Mouse (Mus musculus): Measurements from ENCODE around the gene Olfr765. TPM values are rescaled to one million over a fixed set of nuclear protein-coding genes. Genes with fewer than 3 reads are reported as not detected.
"Not testable (repeated sequence)": the region's sequence is repeated elsewhere in the genome, so short reads cannot be mapped to it uniquely, and the experiment has no call there.

The Olfr765 gene
- polyA plus RNA-seq (2015; fragmentation: Nextera tagmentation; extraction: Ambion mirVana) = not detected in 2 replicates

- not testable (repeated sequence) for H3K27ac ChIP-seq (ENCODE audit: low read length); H3K36me3 ChIP-seq (ENCODE audit: control insufficient read depth, insufficient read depth, low read length); H3K9me3 ChIP-seq (ENCODE audit: control insufficient read depth, low read length); H3K4me1 ChIP-seq (replicated peaks; ENCODE audit: control insufficient read depth, insufficient read depth, low read length); ATAC-seq (ENCODE audit: low read depth); H3K4me2 ChIP-seq (ENCODE audit: low read depth, low read length); H3K4me3 ChIP-seq (ENCODE audit: low read length); H3K9ac ChIP-seq (ENCODE audit: low read length); H3K27me3 ChIP-seq (ENCODE audit: control insufficient read depth, insufficient read depth, low read depth, low read length)
These were observed at the start of gene Olfr765 for GRCm38 (mm10) chr10:129049898-129050297. Olfr765 (minus strand) TSS chr10:129049998.

GRCm38 (mm10) chr10:129099275-129099674 lies 49.5 kb upstream of the Olfr765 start, which contains the start of gene Olfr768:
Olfr768 (minus strand) TSS chr10:129099375.
- Histone ChIP-seq H3K27ac (ENCODE audit: low read length) (no peak within 1 kb of the TSS), H3K36me3 (ENCODE audit: control insufficient read depth, insufficient read depth, low read length) (no peaks in the 10 kb centered on the region), H3K4me3 (ENCODE audit: low read length) (no peak within 1 kb of the TSS), H3K4me1 (replicated peaks; ENCODE audit: control insufficient read depth, insufficient read depth, low read length) (no peaks in the 10 kb centered on the region), H3K9me3 (ENCODE audit: control insufficient read depth, low read length) (no peaks in the 10 kb centered on the region), H3K27me3 (ENCODE audit: control insufficient read depth, insufficient read depth, low read depth, low read length) (no peaks in the 10 kb centered on the region), H3K4me2 (ENCODE audit: low read depth, low read length) (no peak within 1 kb of the TSS), H3K9ac (ENCODE audit: low read length) (no peak within 1 kb of the TSS)
- 61% methylated on average over 1 of the region's 1 CpGs for WGBS
- no peak for ATAC-seq (ENCODE audit: low read depth)

DNA sequence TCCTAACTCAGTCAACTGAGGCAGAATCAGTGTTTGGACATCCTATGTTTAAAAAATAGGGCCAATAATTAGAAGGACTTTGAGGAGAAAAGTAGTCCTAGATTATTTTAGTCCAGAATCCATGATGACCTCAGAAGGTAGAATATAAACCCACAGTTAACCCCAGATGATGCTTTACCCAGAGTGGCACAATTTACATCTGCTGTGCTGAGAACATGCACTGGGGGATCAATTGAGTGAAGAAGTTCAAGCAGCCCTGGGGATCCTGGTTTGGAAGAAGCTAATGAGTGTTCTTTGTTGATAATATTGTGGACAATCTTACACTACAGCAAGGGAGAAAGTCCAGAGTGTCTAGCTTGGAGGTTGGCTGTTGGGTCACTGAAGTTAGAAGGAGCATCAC lies 33.0 kb upstream of the Olfr765 start, which contains the start of gene Olfr767:
Gene Olfr767, minus strand, starts transcription at position 101 of the 400 bp plus-strand sequence.
- not testable (repeated sequence) for H3K9me3 ChIP-seq (ENCODE audit: control insufficient read depth, low read length); H3K4me1 ChIP-seq (replicated peaks; ENCODE audit: control insufficient read depth, insufficient read depth, low read length); H3K27ac ChIP-seq (ENCODE audit: low read length); H3K27me3 ChIP-seq (ENCODE audit: control insufficient read depth, insufficient read depth, low read depth, low read length); H3K36me3 ChIP-seq (ENCODE audit: control insufficient read depth, insufficient read depth, low read length); H3K4me3 ChIP-seq (ENCODE audit: low read length); ATAC-seq (ENCODE audit: low read depth); H3K9ac ChIP-seq (ENCODE audit: low read length); H3K4me2 ChIP-seq (ENCODE audit: low read depth, low read length)

DNA sequence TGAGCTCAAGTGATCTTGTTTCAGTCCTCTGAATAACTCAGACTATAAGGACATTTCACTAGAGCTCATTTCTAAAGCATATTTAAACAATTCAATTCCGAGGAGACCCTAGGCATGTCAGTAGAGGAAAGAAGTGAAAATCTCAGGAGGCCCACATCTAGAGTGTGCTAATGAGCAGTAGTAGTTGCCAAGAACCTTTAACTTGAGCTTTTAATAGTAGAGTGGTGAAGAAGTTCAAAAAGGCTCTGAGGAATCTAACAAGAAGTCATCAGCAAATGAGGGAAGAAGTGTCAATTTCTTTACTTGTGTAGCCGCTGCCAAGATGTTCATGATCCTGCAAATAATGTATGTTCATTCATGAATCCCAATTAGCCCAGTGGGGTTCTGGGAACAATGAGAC lies 19.1 kb upstream of the Olfr765 start, which contains the start of gene Olfr766-ps1:
Gene Olfr766-ps1, minus strand, starts transcription at position 101 of the 400 bp plus-strand sequence.
- no peaks in the 10 kb centered on the region for H3K27me3 ChIP-seq (ENCODE audit: control insufficient read depth, insufficient read depth, low read depth, low read length)
- H3K27ac ChIP-seq (ENCODE audit: low read length) = no peak within 1 kb of the TSS
- no peaks in the 10 kb centered on the region for H3K9me3 ChIP-seq (ENCODE audit: control insufficient read depth, low read length)
- H3K9ac ChIP-seq (ENCODE audit: low read length) = no peak within 1 kb of the TSS
- 76% methylated on average over 2 of the region's 2 CpGs for WGBS
- no peak within 1 kb of the TSS for H3K4me3 ChIP-seq (ENCODE audit: low read length)
- H3K4me2 ChIP-seq (ENCODE audit: low read depth, low read length) = no peak within 1 kb of the TSS
- no peak for ATAC-seq (ENCODE audit: low read depth)
- no peaks in the 10 kb centered on the region for H3K4me1 ChIP-seq (replicated peaks; ENCODE audit: control insufficient read depth, insufficient read depth, low read length)
- H3K36me3 ChIP-seq (ENCODE audit: control insufficient read depth, insufficient read depth, low read length) = no peaks in the 10 kb centered on the region

DNA sequence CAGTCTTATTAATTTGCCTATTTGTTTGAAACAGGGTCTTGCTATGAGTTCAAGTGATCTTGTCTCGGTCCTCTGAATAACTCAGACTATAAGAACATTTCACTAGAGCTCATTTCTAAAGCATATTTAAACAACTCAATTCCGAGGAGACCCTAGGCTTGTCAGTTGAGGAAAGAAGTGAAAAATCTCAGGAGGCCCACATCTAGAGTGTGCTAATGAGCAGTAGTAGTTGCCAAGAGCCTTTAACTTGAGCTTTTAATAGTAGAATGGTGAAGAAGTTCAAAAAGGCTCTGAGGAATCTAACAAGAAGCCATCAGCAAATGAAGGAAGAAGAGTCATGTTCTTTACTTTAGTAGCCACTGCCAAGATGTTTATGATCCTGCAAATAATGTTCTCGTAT lies 10.0 kb downstream of the Olfr765 start, which contains the start of gene Olfr764-ps1:
Gene Olfr764-ps1, minus strand, starts transcription at position 101 of the 400 bp plus-strand sequence.
- Histone ChIP-seq H3K4me3 (ENCODE audit: low read length) (no peak within 1 kb of the TSS), H3K27ac (ENCODE audit: low read length) (no peak within 1 kb of the TSS), H3K4me1 (replicated peaks; ENCODE audit: control insufficient read depth, insufficient read depth, low read length) (no peaks in the 10 kb centered on the region), H3K9me3 (ENCODE audit: control insufficient read depth, low read length) (no peaks in the 10 kb centered on the region), H3K27me3 (ENCODE audit: control insufficient read depth, insufficient read depth, low read depth, low read length) (no peaks in the 10 kb centered on the region), H3K9ac (ENCODE audit: low read length) (no peak within 1 kb of the TSS), H3K36me3 (ENCODE audit: control insufficient read depth, insufficient read depth, low read length) (no peaks in the 10 kb centered on the region), H3K4me2 (ENCODE audit: low read depth, low read length) (no peak within 1 kb of the TSS)
- WGBS = 68% methylated on average over 3 of the region's 3 CpGs
- no peak for ATAC-seq (ENCODE audit: low read depth)

GRCm38 (mm10) chr10:129028343-129028742 lies 21.5 kb downstream of the Olfr765 start:
- Histone ChIP-seq H3K9me3 (ENCODE audit: control insufficient read depth, low read length) (no peaks in the 10 kb centered on the region), H3K36me3 (ENCODE audit: control insufficient read depth, insufficient read depth, low read length) (no peaks in the 10 kb centered on the region), H3K4me2 (ENCODE audit: low read depth, low read length) (no peak overlapping the region), H3K4me1 (replicated peaks; ENCODE audit: control insufficient read depth, insufficient read depth, low read length) (no peaks in the 10 kb centered on the region), H3K4me3 (ENCODE audit: low read length) (no peak overlapping the region), H3K27ac (ENCODE audit: low read length) (no peak overlapping the region), H3K9ac (ENCODE audit: low read length) (no peak overlapping the region), H3K27me3 (ENCODE audit: control insufficient read depth, insufficient read depth, low read depth, low read length) (no peaks in the 10 kb centered on the region)
- 56% methylated on average over 2 of the region's 2 CpGs for WGBS
- ATAC-seq (ENCODE audit: low read depth) = no peak

GRCm38 (mm10) chr10:129026018-129026662 lies 23.7 kb downstream of the Olfr765 start:
- Histone ChIP-seq H3K36me3 (ENCODE audit: control insufficient read depth, insufficient read depth, low read length) (no peaks in the 10 kb centered on the region), H3K4me1 (replicated peaks; ENCODE audit: control insufficient read depth, insufficient read depth, low read length) (no peaks in the 10 kb centered on the region), H3K27ac (ENCODE audit: low read length) (no peak overlapping the region), H3K4me2 (ENCODE audit: low read depth, low read length) (no peak overlapping the region), H3K9ac (ENCODE audit: low read length) (no peak overlapping the region), H3K4me3 (ENCODE audit: low read length) (no peak overlapping the region), H3K27me3 (ENCODE audit: control insufficient read depth, insufficient read depth, low read depth, low read length) (no peaks in the 10 kb centered on the region), H3K9me3 (ENCODE audit: control insufficient read depth, low read length) (no peaks in the 10 kb centered on the region)
- 50% methylated on average over 3 of the region's 3 CpGs for WGBS
- no peak for ATAC-seq (ENCODE audit: low read depth)

DNA sequence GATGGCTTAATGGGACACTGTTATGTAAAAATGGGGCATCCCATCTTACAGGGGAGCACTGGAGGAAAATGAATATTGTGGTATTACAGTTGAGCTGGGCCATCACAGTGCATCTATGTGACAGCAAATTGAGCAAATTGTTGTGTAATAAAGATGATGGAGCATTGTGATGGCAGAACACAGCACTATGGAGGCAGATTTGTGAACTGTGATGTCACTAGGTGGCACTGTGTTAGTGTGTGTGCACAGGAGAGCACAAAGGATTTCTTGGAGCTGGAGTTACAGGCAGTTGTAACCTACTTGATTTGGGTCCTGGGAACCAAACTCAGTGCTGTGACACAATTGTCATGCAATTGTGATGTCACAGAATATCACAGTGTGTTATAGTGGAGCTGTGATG lies 26.5 kb downstream of the Olfr765 start:
- H3K36me3 ChIP-seq (ENCODE audit: control insufficient read depth, insufficient read depth, low read length) = no peaks in the 10 kb centered on the region
- no peak for ATAC-seq (ENCODE audit: low read depth)
- no peak overlapping the region for H3K4me3 ChIP-seq (ENCODE audit: low read length)
- H3K4me2 ChIP-seq (ENCODE audit: low read depth, low read length) = no peak overlapping the region
- H3K9me3 ChIP-seq (ENCODE audit: control insufficient read depth, low read length) = no peaks in the 10 kb centered on the region
- no peak overlapping the region for H3K9ac ChIP-seq (ENCODE audit: low read length)
- no peaks in the 10 kb centered on the region for H3K27me3 ChIP-seq (ENCODE audit: control insufficient read depth, insufficient read depth, low read depth, low read length)
- no peaks in the 10 kb centered on the region for H3K4me1 ChIP-seq (replicated peaks; ENCODE audit: control insufficient read depth, insufficient read depth, low read length)
- H3K27ac ChIP-seq (ENCODE audit: low read length) = no peak overlapping the region

- H3K9ac ChIP-seq (ENCODE audit: low read length) = no peak overlapping the region
- H3K4me3 ChIP-seq (ENCODE audit: low read length) = no peak overlapping the region
- H3K4me1 ChIP-seq (replicated peaks; ENCODE audit: control insufficient read depth, insufficient read depth, low read length) = no peaks in the 10 kb centered on the region
- H3K27me3 ChIP-seq (ENCODE audit: control insufficient read depth, insufficient read depth, low read depth, low read length) = no peaks in the 10 kb centered on the region
- H3K36me3 ChIP-seq (ENCODE audit: control insufficient read depth, insufficient read depth, low read length) = no peaks in the 10 kb centered on the region
- H3K27ac ChIP-seq (ENCODE audit: low read length) = no peak overlapping the region
- no peaks in the 10 kb centered on the region for H3K9me3 ChIP-seq (ENCODE audit: control insufficient read depth, low read length)
- no peak overlapping the region for H3K4me2 ChIP-seq (ENCODE audit: low read depth, low read length)
- no peak for ATAC-seq (ENCODE audit: low read depth)
These were observed 35.3 kb downstream of the Olfr765 start for GRCm38 (mm10) chr10:129014477-129014876.

All from lung, embryonic 16.5 days (tissue).